Mouse (Mus musculus): ENCODE measurements around the gene Lcat. TPM values are rescaled to one million over a fixed set of nuclear protein-coding genes. Genes with fewer than 3 reads are reported as not detected.

Lcat gene
- total RNA-seq, 2 experiments from 2014 or later = 0.46 to 0.80 TPM

Small RNA genes within 50 kb of the gene (microRNA-seq; reads per million reads assigned to microRNA genes)
- 0 reads per million in 2 experiments for gene Mir7074 (ENCODE audit: borderline replicate concordance in 2 of 2)

Other genes starting within 250 kb of the Lcat start
- gene Acd, start 242.3 kb downstream of the Lcat start, total RNA-seq (2021) = 1 to 10 TPM; 6.5 to 6.8 TPM
- 1 to 10 TPM; 5.4 to 5.7 TPM for gene Pard6a, start 242.2 kb downstream of the Lcat start, total RNA-seq (2021)
- not detected for gene 4933405L10Rik, start 235.7 kb downstream of the Lcat start, total RNA-seq (2021)
- gene Enkd1, start 235.2 kb downstream of the Lcat start, total RNA-seq (2021) = 1 to 10 TPM in 1 of 2 experiments, under 1 TPM in 1; 0.82 to 1.0 TPM
- 1 to 10 TPM; 5.1 to 6.2 TPM for gene Gfod2, start 184.7 kb downstream of the Lcat start, total RNA-seq (2021)
- gene Ranbp10, start 116.0 kb downstream of the Lcat start, total RNA-seq (2021) = 10 to 100 TPM; 14.6 to 20.5 TPM
- not detected for gene Tsnaxip1, start 115.7 kb downstream of the Lcat start, total RNA-seq (2021)
- 1 to 10 TPM; 1.2 to 1.7 TPM for gene Cenpt, start 90.1 kb downstream of the Lcat start, total RNA-seq (2021)
- gene Thap11, start 88.2 kb downstream of the Lcat start, total RNA-seq (2021) = 10 to 100 TPM; 19.3 to 19.5 TPM
- 10 to 100 TPM; 47.7 to 79.5 TPM for gene Nutf2, start 82.8 kb downstream of the Lcat start, total RNA-seq (2021)
- gene Edc4, start 62.5 kb downstream of the Lcat start, total RNA-seq (2021) = 10 to 100 TPM; 17.5 to 18.4 TPM
- not detected for gene Nrn1l, start 49.8 kb downstream of the Lcat start, total RNA-seq (2021)
- 10 to 100 TPM in 1 of 2 experiments, 1 to 10 TPM in 1; 10.0 to 10.7 TPM for gene Pskh1, start 42.9 kb downstream of the Lcat start, total RNA-seq (2021)
- not detected for gene Ctrl, start 9.5 kb downstream of the Lcat start, total RNA-seq (2021)
- gene Psmb10, start 4.9 kb downstream of the Lcat start, total RNA-seq (2021) = 10 to 100 TPM; 19.1 to 22.1 TPM
- 10 to 100 TPM; 11.5 to 14.4 TPM for gene Slc12a4, start 22.7 kb upstream of the Lcat start, total RNA-seq (2021)
- gene Dpep3, start 36.0 kb upstream of the Lcat start, total RNA-seq (2021) = not detected
- 10 to 100 TPM in 1 of 2 experiments, 1 to 10 TPM in 1; 8.7 to 10.6 TPM for gene Dus2, start 48.0 kb upstream of the Lcat start, total RNA-seq (2021)
- not detected for gene Dpep2nb, start 62.6 kb upstream of the Lcat start, total RNA-seq (2021)
- 1 to 10 TPM; 8.3 to 9.0 TPM for gene Ddx28, start 68.5 kb upstream of the Lcat start, total RNA-seq (2021)
- 10 to 100 TPM; 20.1 to 22.4 TPM for gene Nfatc3, start 115.5 kb upstream of the Lcat start, total RNA-seq (2021)
- gene Esrp2, start 193.6 kb upstream of the Lcat start, total RNA-seq (2021) = under 1 TPM in 1 of 2 experiments, not detected in 1; 0.46 TPM
- gene Pla2g15, start 207.0 kb upstream of the Lcat start, total RNA-seq (2021) = 1 to 10 TPM; 2.9 to 3.8 TPM
- gene Slc7a6, start 225.5 kb upstream of the Lcat start, total RNA-seq (2021) = 1 to 10 TPM; 7.9 to 8.6 TPM

All from gastrocnemius, postnatal 25 days (tissue).